Mouse (Mus musculus) small intestine, adult 2 months (tissue): ENCODE data around the gene Fam168a.

Experiments used
- CTCF ChIP-seq: fragments of 200-500 bp; IDR thresholded peaks from 2 replicates; pipeline ENCODE4 v1.5.1; 2012; ENCODE audit warnings: low read depth, mild to moderate bottlenecking, control low read depth, inconsistent platforms, low read length, moderate library complexity, mixed read lengths; ENCODE audit not compliant: insufficient replicate concordance, insufficient read length; ENCODE audit errors: extremely low read depth
- POLR2A ChIP-seq: fragments of 200-500 bp; IDR thresholded peaks from 2 replicates; pipeline ENCODE4 v1.6.1; 2012; ENCODE audit warnings: low read depth, mild to moderate bottlenecking, control low read depth, inconsistent platforms, low read length, moderate library complexity

GRCm38 (mm10) chr7:100871355-100871754 lies 164.9 kb downstream of the Fam168a start:
- TF ChIP-seq POLR2A (no peak), CTCF (no peak)
